ENCODE assay signal across 21 mouse cellular contexts in the genomic region with DNA sequence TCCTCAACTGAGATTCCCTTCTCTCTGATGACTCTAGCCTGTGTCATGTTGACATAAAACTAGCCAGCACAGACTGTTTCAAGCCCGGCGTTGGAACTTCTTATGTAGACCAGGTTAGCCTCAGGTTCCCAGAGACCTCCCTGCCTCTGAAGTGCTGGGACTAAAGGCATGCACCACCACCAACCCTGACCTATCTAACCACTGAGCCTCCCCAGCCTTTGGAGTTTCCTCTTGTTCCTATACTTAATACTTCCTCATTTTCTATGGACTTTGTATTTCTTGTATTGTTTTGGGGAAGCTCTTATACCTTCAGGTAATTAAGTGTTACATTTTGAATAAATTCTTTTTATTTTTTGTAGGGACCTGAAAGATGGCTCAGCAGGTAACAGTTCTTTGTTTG. TPM values are rescaled to one million over a fixed set of nuclear protein-coding genes. Genes with fewer than 3 reads are reported as not detected.
A peak's percentile ranks its signal among the peaks of the same experiment; 100 is the strongest.
DNase-seq lines count a peak whose midpoint lies in the region; ATAC-seq and TF ChIP-seq lines count a peak whose summit lies in the region.
"Had no signal": no experiment of that assay in that cellular context is flagged by ENCODE, and none has a peak within 500 bp of the region (broad histone marks: within the 10 kb centered on the region; RNA-seq: fewer than 3 reads in every experiment).

No protein-coding gene starts in this region.

- no peak for TF ChIP-seq POLR2A in bone marrow macrophage, adult 2 months (IDR thresholded peaks at IDR 0.05; ENCODE audit: borderline replicate concordance, low read depth, low read length)

- no peaks in the 10 kb centered on the region for H3K9me3 ChIP-seq in liver, embryonic 11.5 days (ENCODE audit: control insufficient read depth, low read length)
- H3K9me3 ChIP-seq in liver, postnatal 0 days (ENCODE audit: low read length), result no peaks in the 10 kb centered on the region
- H3K9me3 ChIP-seq: forebrain, embryonic 13.5 days; hindbrain, embryonic 15.5 days had no signal

- no peak overlapping the region for H3K9ac ChIP-seq in liver, embryonic 11.5 days (ENCODE audit: low read depth, low read length)
- H3K9ac ChIP-seq in liver, postnatal 0 days (replicated peaks), result no peak overlapping the region
- H3K9ac ChIP-seq: forebrain, embryonic 13.5 days; forebrain, postnatal 0 days; heart, embryonic 12.5 days; hindbrain, embryonic 15.5 days had no signal

- H3K4me1 ChIP-seq in liver, embryonic 11.5 days (replicated peaks; ENCODE audit: control insufficient read depth, insufficient read depth, low read length), result peaks cover 44% of the 10 kb centered on the region
- H3K4me1 ChIP-seq in liver, postnatal 0 days (ENCODE audit: insufficient read depth), result peaks cover 28% of the 10 kb centered on the region
- H3K4me1 ChIP-seq in bone marrow macrophage, adult 2 months (ENCODE audit: control insufficient read depth, insufficient read depth, low read length), result peaks cover 69% of the 10 kb centered on the region
- H3K4me1 ChIP-seq: forebrain, embryonic 13.5 days had no signal

- no peak for TF ChIP-seq EP300 in liver, postnatal 0 days (IDR thresholded peaks at IDR 0.05; ENCODE audit: low read depth)

- H3K4me2 ChIP-seq in liver, embryonic 11.5 days, result no peak overlapping the region
- no peak overlapping the region for H3K4me2 ChIP-seq in liver, postnatal 0 days (ENCODE audit: low read depth, low read length)
- H3K4me2 ChIP-seq: forebrain, embryonic 13.5 days; heart, embryonic 12.5 days; hindbrain, embryonic 15.5 days had no signal

- H3K27me3 ChIP-seq in liver, embryonic 11.5 days (replicated peaks; ENCODE audit: control insufficient read depth, insufficient read depth, low read length), result no peaks in the 10 kb centered on the region
- no peaks in the 10 kb centered on the region for H3K27me3 ChIP-seq in liver, postnatal 0 days (ENCODE audit: insufficient read depth, low read length)
- H3K27me3 ChIP-seq: CH12.LX; forebrain, embryonic 13.5 days; heart, embryonic 12.5 days; hindbrain, embryonic 15.5 days had no signal

- no peak overlapping the region for H3K4me3 ChIP-seq in liver, embryonic 11.5 days (ENCODE audit: low read depth, low read length)
- no peak overlapping the region for H3K4me3 ChIP-seq in liver, postnatal 0 days (ENCODE audit: low read depth, low read length)
- no peak overlapping the region for H3K4me3 ChIP-seq in bone marrow macrophage, adult 2 months (ENCODE audit: insufficient read depth, low read length)
- H3K4me3 ChIP-seq: embryonic facial prominence, embryonic 10.5 days; forebrain, embryonic 13.5 days; heart, adult 2 months; heart, embryonic 12.5 days; hindbrain, embryonic 15.5 days had no signal

- TF ChIP-seq CTCF in liver, postnatal 0 days (IDR thresholded peaks at IDR 0.05; ENCODE audit: low read depth), result no peak
- no peak for TF ChIP-seq CTCF in bone marrow macrophage, adult 2 months (IDR thresholded peaks at IDR 0.05; ENCODE audit: low read depth, low read length)

- WGBS in liver, embryonic 11.5 days, result 68% methylated on average over 2 of the region's 2 CpGs
- WGBS in liver, postnatal 0 days (ENCODE audit: insufficient replicate concordance), result 64% methylated on average over 2 of the region's 2 CpGs

- H3K36me3 ChIP-seq in liver, embryonic 11.5 days (ENCODE audit: control insufficient read depth, insufficient read depth, low read length), result no peaks in the 10 kb centered on the region
- no peaks in the 10 kb centered on the region for H3K36me3 ChIP-seq in liver, postnatal 0 days (replicated peaks; ENCODE audit: insufficient read depth, low read length)
- H3K36me3 ChIP-seq: hindbrain, embryonic 15.5 days had no signal

- ATAC-seq in liver, embryonic 11.5 days (replicated peaks; ENCODE audit: low FRiP score), result no peak
- no peak for ATAC-seq in liver, postnatal 0 days
- peak; percentile 58; the same call in 1 of the 2 replicates for ATAC-seq in monocyte, adult 5-6 weeks (replicated peaks; ENCODE audit: insufficient number of reproducible peaks, low FRiP score, low TSS enrichment, poor library complexity, severe bottlenecking)
- ATAC-seq: forebrain, embryonic 13.5 days; forebrain, postnatal 0 days had no signal

- peak overlapping the region; percentile 85 for H3K27ac ChIP-seq in liver, embryonic 11.5 days (ENCODE audit: low read depth, low read length)
- H3K27ac ChIP-seq in liver, postnatal 0 days (ENCODE audit: low read depth), result no peak overlapping the region
- H3K27ac ChIP-seq in bone marrow macrophage, adult 2 months (ENCODE audit: insufficient read depth, low read depth, low read length), result peak overlapping the region; percentile 62
- H3K27ac ChIP-seq: embryonic facial prominence, embryonic 10.5 days; forebrain, embryonic 13.5 days; heart, adult 2 months; hindbrain, embryonic 15.5 days had no signal

- no peak for DNase-seq in liver, embryonic 11.5 days (ENCODE audit: low spot score)
- no peak for DNase-seq in liver, postnatal 0 days
- DNase-seq in 416B (ENCODE audit: low read depth), result peak; percentile 41
- no peak for DNase-seq in cerebellum, postnatal 4 days (ENCODE audit: low spot score in 2 of 2)
- DNase-seq in left cerebral cortex, adult 18-20 months (ENCODE audit: low spot score in 2 of 2), result no peak
- DNase-seq: adrenal gland, adult 8-10 months; adrenal gland, postnatal 36 days; cerebellum, adult 18-20 months; cerebellum, adult 9-11 months; cerebellum, postnatal 36 days; forebrain, postnatal 0 days; gastrocnemius, postnatal 36 days; heart, adult 2 months; heart, postnatal 36 days had no signal

RNA-seq across cellular contexts. Expression of gene Fnbp1, which starts 27.6 kb away (rescaled TPM):
- polyA plus RNA-seq in liver, embryonic 11.5 days (2014; fragmentation: Nextera tagmentation; extraction: Ambion mirVana), result 19.3 and 20.6 TPM in 2 replicates
- polyA plus RNA-seq in liver, postnatal 0 days (2015; fragmentation: Nextera tagmentation; extraction: Ambion mirVana), result 4.1 and 4.5 TPM in 2 replicates
- 255 and 258 TPM in 2 replicates for polyA plus RNA-seq in bone marrow macrophage, adult 2 months (2012; ENCODE audit: insufficient read depth, insufficient read length, missing spikeins)
- 39.1 to 101 TPM (median 67.2 TPM) in 3 replicates for total RNA-seq in monocyte, adult 5-6 weeks (2017)
- 100 to 1,000 TPM in 1 of 2 experiments, 10 to 100 TPM in 1; 97.8 to 101 TPM for total RNA-seq in left cerebral cortex, adult 18-20 months (2021)

RNA-seq across cellular contexts. Expression of gene Gpr107, which starts 37.9 kb away (rescaled TPM):
- 17.3 and 21.5 TPM in 2 replicates for polyA plus RNA-seq in liver, embryonic 11.5 days (2014; fragmentation: Nextera tagmentation; extraction: Ambion mirVana)
- 9.2 and 9.8 TPM in 2 replicates for polyA plus RNA-seq in liver, postnatal 0 days (2015; fragmentation: Nextera tagmentation; extraction: Ambion mirVana)
- polyA plus RNA-seq in bone marrow macrophage, adult 2 months (2012; ENCODE audit: insufficient read depth, insufficient read length, missing spikeins), result 66.1 and 80.8 TPM in 2 replicates
- 31.3 to 44.8 TPM (median 35.7 TPM) in 3 replicates for total RNA-seq in monocyte, adult 5-6 weeks (2017)
- total RNA-seq in left cerebral cortex, adult 18-20 months (2021), result 10 to 100 TPM; 42.9 to 45.1 TPM

Comparison
In these comparisons a context has a peak if more than half of its experiments do, and no peak if none do; other contexts are left out.
1. RNA of gene Fnbp1, which starts 27.6 kb away (polyA plus RNA-seq): 255 to 258 TPM in bone marrow macrophage, adult 2 months; 19.3 to 20.6 TPM in liver, embryonic 11.5 days and 4.1 to 4.5 TPM in liver, postnatal 0 days; every median in the first group is over 10 times any median in the second.